24 mouse cellular contexts compared by ENCODE assay signal in the genomic region with DNA sequence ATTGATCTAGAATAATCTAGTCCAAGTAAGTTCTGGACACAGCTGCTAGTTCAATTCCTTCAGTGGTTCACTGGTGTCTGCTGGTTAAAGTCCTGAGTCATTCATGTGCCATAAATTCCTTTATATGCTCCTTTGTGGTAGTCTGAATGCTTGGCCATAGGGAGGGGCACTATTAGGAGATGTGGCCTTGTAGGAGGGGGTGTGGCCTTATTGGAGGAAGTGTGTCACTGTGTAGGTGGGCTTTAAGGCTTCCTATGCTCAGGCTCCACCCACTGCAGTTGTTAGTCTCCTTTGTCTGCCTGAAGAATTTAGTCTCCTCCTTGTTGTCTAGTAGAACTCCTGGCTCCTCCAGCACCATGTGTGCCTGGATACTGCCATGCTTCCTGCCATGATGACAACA.
DNase-seq lines count a peak whose midpoint lies in the region; ATAC-seq lines count a peak whose summit lies in the region.
"Had no signal": no experiment of that assay in that cellular context is flagged by ENCODE, and none has a peak within 500 bp of the region (broad histone marks: within the 10 kb centered on the region; RNA-seq: fewer than 3 reads in every experiment).

No protein-coding gene starts in this region.

- H3K4me1 ChIP-seq in liver, embryonic 15.5 days (replicated peaks), result peaks cover 10% of the 10 kb centered on the region
- peaks cover 8% of the 10 kb centered on the region; the same call in 1 of the 2 replicates for H3K4me1 ChIP-seq in kidney, embryonic 16.5 days (ENCODE audit: insufficient read depth, low read length)
- H3K4me1 ChIP-seq in midbrain, embryonic 14.5 days (ENCODE audit: control insufficient read depth, insufficient read depth, low read length), result no peaks in the 10 kb centered on the region
- H3K4me1 ChIP-seq: limb, embryonic 12.5 days had no signal

- H3K9me3 ChIP-seq in liver, embryonic 15.5 days (replicated peaks), result no peaks in the 10 kb centered on the region
- no peaks in the 10 kb centered on the region for H3K9me3 ChIP-seq in kidney, embryonic 16.5 days (ENCODE audit: low read length)
- H3K9me3 ChIP-seq in midbrain, embryonic 14.5 days (ENCODE audit: control insufficient read depth, low read length), result no peaks in the 10 kb centered on the region
- H3K9me3 ChIP-seq: hindbrain, embryonic 10.5 days; limb, embryonic 12.5 days; neural tube, embryonic 13.5 days had no signal

- peak; percentile 40; the same call in 1 of the 2 replicates for ATAC-seq in liver, embryonic 15.5 days (ENCODE audit: insufficient read depth)
- no peak for ATAC-seq in kidney, embryonic 16.5 days (ENCODE audit: low FRiP score, low TSS enrichment)
- no peak for ATAC-seq in midbrain, embryonic 14.5 days (ENCODE audit: low FRiP score, low TSS enrichment)
- ATAC-seq: midbrain, embryonic 16.5 days had no signal

- H3K4me2 ChIP-seq in liver, embryonic 15.5 days, result no peak overlapping the region
- no peak overlapping the region for H3K4me2 ChIP-seq in kidney, embryonic 16.5 days (replicated peaks; ENCODE audit: low read depth, low read length)
- H3K4me2 ChIP-seq in midbrain, embryonic 14.5 days (ENCODE audit: low read length), result no peak overlapping the region
- H3K4me2 ChIP-seq: limb, embryonic 12.5 days; neural tube, embryonic 13.5 days had no signal

- intact Hi-C loops in heart, postnatal 10 days (cut with DNase I), result no loop called here

- no peak overlapping the region for H3K9ac ChIP-seq in liver, embryonic 15.5 days
- H3K9ac ChIP-seq in kidney, embryonic 16.5 days (replicated peaks; ENCODE audit: low read length), result no peak overlapping the region
- no peak overlapping the region for H3K9ac ChIP-seq in midbrain, embryonic 14.5 days (replicated peaks; ENCODE audit: low read length)
- H3K9ac ChIP-seq: limb, embryonic 12.5 days; neural tube, embryonic 13.5 days had no signal

- H3K36me3 ChIP-seq in liver, embryonic 15.5 days (replicated peaks), result peaks cover 20% of the 10 kb centered on the region
- no peaks in the 10 kb centered on the region for H3K36me3 ChIP-seq in kidney, embryonic 16.5 days (ENCODE audit: insufficient read depth, low read length)
- peaks cover 9% of the 10 kb centered on the region for H3K36me3 ChIP-seq in midbrain, embryonic 14.5 days (ENCODE audit: control insufficient read depth, insufficient read depth, low read length)

- no peaks in the 10 kb centered on the region for H3K27me3 ChIP-seq in liver, embryonic 15.5 days
- H3K27me3 ChIP-seq in kidney, embryonic 16.5 days (ENCODE audit: insufficient read depth, low read length), result no peaks in the 10 kb centered on the region
- no peaks in the 10 kb centered on the region for H3K27me3 ChIP-seq in midbrain, embryonic 14.5 days (ENCODE audit: control insufficient read depth, insufficient read depth, low read length)
- H3K27me3 ChIP-seq: CH12.LX; limb, embryonic 12.5 days; neural tube, embryonic 13.5 days had no signal

- H3K4me3 ChIP-seq in liver, embryonic 15.5 days (replicated peaks), result no peak overlapping the region
- no peak overlapping the region for H3K4me3 ChIP-seq in kidney, embryonic 16.5 days (ENCODE audit: low read length)
- H3K4me3 ChIP-seq in midbrain, embryonic 14.5 days (replicated peaks; ENCODE audit: low read depth, low read length), result no peak overlapping the region
- H3K4me3 ChIP-seq: gastrocnemius, adult 2 months; hindbrain, embryonic 10.5 days; limb, embryonic 12.5 days; myocyte; neural tube, embryonic 13.5 days had no signal

- no peak overlapping the region for H3K27ac ChIP-seq in liver, embryonic 15.5 days (replicated peaks)
- H3K27ac ChIP-seq in kidney, embryonic 16.5 days (ENCODE audit: low read length), result no peak overlapping the region
- H3K27ac ChIP-seq in midbrain, embryonic 14.5 days (replicated peaks; ENCODE audit: low read depth, low read length), result no peak overlapping the region
- H3K27ac ChIP-seq: gastrocnemius, adult 2 months; hindbrain, embryonic 10.5 days; limb, embryonic 12.5 days; neural tube, embryonic 13.5 days had no signal

- peak; percentile 74 for DNase-seq in heart, adult 11 months
- no peak for DNase-seq in heart, postnatal 10 days
- DNase-seq in 3T3-L1 (ENCODE audit: low read depth, low spot score) (peak; percentile 61), ZHBTc4 (ENCODE audit: low read depth, low spot score) (peak; percentile 80)
- DNase-seq in lung, postnatal 25 days (ENCODE audit: low spot score), result no peak
- no peak for DNase-seq in midbrain, embryonic 14.5 days
- DNase-seq: adrenal gland, postnatal 36 days; B cell, adult 2 months; cerebellum, adult 9-10 months; gastrocnemius, adult 2 months; kidney, adult 8-10 months; kidney, postnatal 14 days; lung, postnatal 36 days; retina, postnatal 1 day; right cerebral cortex, postnatal 25 days; spleen, adult 18-20 months had no signal

Comparison
In these comparisons a context has a peak if more than half of its experiments do, and no peak if none do; other contexts are left out.
1. DNase-seq: peak in heart, adult 11 months (single experiment), 3T3-L1 (single experiment) and ZHBTc4 (single experiment); none in heart, postnatal 10 days (0 of 2), lung, postnatal 25 days (single experiment) and midbrain, embryonic 14.5 days (single experiment).